Mouse (Mus musculus): ENCODE results near the gene Trappc6a.

Gene Trappc6a

DNA sequence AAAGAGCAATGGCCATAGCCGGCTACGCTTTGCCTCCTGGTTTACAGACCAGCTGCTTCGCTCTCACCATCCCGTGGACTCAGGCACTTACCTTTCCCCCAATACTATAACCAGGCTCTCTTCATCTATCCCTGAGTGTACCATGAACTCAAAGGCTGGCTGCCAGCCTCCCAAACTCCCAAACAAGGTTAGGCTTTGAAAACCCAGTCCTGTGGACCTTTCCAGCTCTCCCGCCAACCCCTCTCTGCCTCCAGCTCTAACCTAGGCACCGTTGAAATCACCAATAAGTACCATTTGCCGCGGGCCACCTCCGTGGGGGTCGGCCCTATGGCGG lies 53.2 kb downstream of the Trappc6a start:
- no peak for DNase-seq (ENCODE audit: low spot score in 2 of 2)

DNA sequence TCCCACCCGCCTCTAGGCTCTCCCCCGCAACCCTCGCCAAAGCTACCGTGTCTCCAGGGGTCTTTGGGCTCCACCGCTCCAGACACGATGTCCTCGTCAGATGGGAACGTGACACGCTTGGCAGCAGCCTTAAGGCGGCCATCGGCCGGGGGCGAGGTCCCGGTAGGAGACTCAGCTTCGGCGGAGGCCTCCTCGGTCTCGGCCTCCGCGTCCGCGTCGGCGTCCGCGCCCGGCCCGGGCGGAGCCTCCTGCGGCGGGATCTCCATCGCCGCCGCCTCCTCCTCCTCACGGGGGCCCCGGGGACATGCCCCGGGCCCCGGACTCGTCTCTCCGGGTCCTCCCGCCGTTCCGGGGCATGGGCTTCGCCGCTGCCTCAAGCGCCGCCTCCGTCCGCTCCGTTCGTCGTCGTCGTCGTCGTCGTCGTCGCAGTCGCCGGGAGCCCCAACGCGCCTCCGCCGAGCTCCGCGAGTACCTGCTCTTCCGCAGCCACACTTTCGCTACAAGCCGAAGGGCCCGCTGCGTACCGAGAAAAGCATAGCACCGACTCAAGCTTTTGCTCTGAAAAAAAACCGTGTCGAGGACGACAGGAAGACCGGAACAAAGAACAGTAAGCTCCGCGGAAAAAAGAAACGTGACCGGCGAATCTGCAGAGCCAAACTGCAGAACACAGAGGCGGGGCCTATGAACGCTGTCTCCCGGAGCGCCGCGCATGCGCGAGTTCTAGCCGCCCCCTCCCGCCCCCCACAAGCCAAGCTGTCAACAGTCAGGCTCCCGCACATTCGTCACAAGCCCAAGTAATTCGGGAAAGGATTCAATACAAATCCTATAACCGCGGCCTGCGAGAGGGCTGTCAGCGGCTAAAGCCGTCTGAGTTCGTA lies 53.8 kb downstream of the Trappc6a start:
- peak; percentile 81 to 84 for DNase-seq (ENCODE audit: low spot score in 2 of 2)

- DNase-seq (ENCODE audit: low spot score in 2 of 2), result no peak
These were observed 54.6 kb downstream of the Trappc6a start, which contains the start of gene Ppp1r37 for GRCm38 (mm10) chr7:19562643-19563410. Ppp1r37 (minus strand) TSS chr7:19563076.

DNA sequence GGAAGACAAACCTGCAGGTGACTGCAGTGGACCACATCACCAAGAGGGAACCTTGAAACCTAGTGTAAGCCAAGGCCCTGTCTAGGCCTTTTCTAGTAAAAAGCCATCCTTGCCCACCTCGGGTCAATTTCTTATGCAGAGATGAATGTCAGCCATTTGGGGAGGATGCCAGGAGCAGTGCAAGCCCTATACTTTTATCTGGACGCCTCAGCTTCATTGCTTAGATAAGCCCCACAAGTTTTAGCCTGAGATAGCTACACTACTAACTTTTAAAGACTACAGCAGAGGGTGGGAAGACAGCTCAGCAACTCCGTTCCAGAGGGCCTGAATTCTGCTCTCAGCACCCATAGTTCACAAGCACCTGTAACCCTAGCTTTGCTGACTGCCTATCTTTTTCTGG lies 55.7 kb downstream of the Trappc6a start:
- DNase-seq (ENCODE audit: low spot score in 2 of 2), result no peak

- no peak for DNase-seq (ENCODE audit: low spot score in 2 of 2)
These were observed 56.3 kb downstream of the Trappc6a start for GRCm38 (mm10) chr7:19564455-19564854.
